Mouse (Mus musculus): ENCODE results near the gene Olfr847. TPM values are rescaled to one million over a fixed set of nuclear protein-coding genes. Genes with fewer than 3 reads are reported as not detected.

The Olfr847 gene
- polyA plus RNA-seq (2021; fragmentation: Nextera tagmentation) = not detected in 2 replicates
- long read RNA-seq, experiment 1 = 0 reads
- long read RNA-seq, experiment 2 = 0 reads

DNA sequence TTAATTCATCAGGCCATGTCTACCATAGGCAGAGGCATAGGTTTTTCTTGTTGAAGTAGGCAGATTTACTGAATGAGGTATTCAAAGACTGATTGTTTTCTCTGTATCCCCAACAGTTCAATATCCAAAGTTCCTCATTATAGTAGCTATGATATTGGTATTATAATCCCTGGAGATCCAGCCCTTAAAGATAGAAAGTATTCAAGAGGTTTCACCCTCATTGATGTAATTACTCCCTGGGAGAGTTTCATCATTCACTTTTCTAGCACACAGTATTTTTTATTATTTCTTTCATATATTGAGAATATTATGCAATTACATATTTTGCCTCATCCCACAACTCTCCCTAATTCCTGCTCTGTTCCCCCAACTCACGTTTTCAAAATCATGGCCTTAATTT lies at the start of gene Olfr847:
Olfr847 (minus strand) TSS at position 101 of the 400 bp plus-strand sequence.

GRCm38 (mm10) chr9:19363905-19364304 lies 14.6 kb downstream of the Olfr847 start, which contains the start of gene Olfr846:
Gene Olfr846 (minus strand): TSS chr9:19364005.

DNA sequence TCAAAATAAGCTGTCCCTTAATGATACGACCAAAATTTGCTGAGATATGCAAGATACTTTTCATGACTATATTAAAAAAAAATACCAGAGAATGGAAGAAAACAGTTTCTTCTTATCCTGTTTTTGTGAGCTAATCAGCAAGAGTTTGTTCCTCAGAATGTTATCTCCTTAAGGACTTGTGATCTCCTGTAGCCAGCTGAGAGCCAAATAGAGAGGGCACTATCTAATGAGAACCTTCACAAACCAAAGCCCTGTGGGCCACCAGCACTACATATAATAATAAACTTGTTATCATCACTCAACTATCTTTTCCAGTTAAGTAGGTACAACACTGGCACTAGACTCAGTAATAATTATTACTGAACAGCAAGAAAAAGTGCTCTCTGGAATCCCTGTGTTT lies 42.3 kb downstream of the Olfr847 start, which contains the start of gene Olfr845:
Olfr845 (plus strand) TSS at position 301 of the 400 bp plus-strand sequence.

Other genes with a start within 250 kb of the Olfr847 start
- gene Olfr837, start 242.4 kb downstream of the Olfr847 start, polyA plus RNA-seq (2021; fragmentation: Nextera tagmentation) = not detected in 2 replicates
- gene Olfr839-ps1, start 201.4 kb downstream of the Olfr847 start, polyA plus RNA-seq (2021; fragmentation: Nextera tagmentation) = not detected in 2 replicates
- gene Olfr843, start 126.7 kb downstream of the Olfr847 start, polyA plus RNA-seq (2021; fragmentation: Nextera tagmentation) = not detected in 2 replicates
- gene Olfr844, start 62.3 kb downstream of the Olfr847 start, polyA plus RNA-seq (2021; fragmentation: Nextera tagmentation) = not detected in 2 replicates
- not detected in 2 replicates for gene Olfr845, start 42.2 kb downstream of the Olfr847 start, polyA plus RNA-seq (2021; fragmentation: Nextera tagmentation)
- not detected in 2 replicates for gene Olfr846, start 14.7 kb downstream of the Olfr847 start, polyA plus RNA-seq (2021; fragmentation: Nextera tagmentation)
- not detected in 2 replicates for gene Olfr849, start 61.6 kb upstream of the Olfr847 start, polyA plus RNA-seq (2021; fragmentation: Nextera tagmentation)
- not detected in 2 replicates for gene Olfr850, start 99.6 kb upstream of the Olfr847 start, polyA plus RNA-seq (2021; fragmentation: Nextera tagmentation)
- gene Olfr851, start 114.6 kb upstream of the Olfr847 start, polyA plus RNA-seq (2021; fragmentation: Nextera tagmentation) = not detected in 2 replicates
- not detected in 2 replicates for gene Olfr853, start 162.4 kb upstream of the Olfr847 start, polyA plus RNA-seq (2021; fragmentation: Nextera tagmentation)
- gene Olfr854, start 188.7 kb upstream of the Olfr847 start, polyA plus RNA-seq (2021; fragmentation: Nextera tagmentation) = not detected in 2 replicates
- not detected in 2 replicates for gene Olfr855, start 203.9 kb upstream of the Olfr847 start, polyA plus RNA-seq (2021; fragmentation: Nextera tagmentation)
- gene Zfp317, start 243.4 kb upstream of the Olfr847 start, polyA plus RNA-seq (2021; fragmentation: Nextera tagmentation) = 8.6 and 13.6 TPM in 2 replicates